Mouse (Mus musculus) lung, postnatal 36 days (tissue): ENCODE results near the gene Folr2.

Experiments
- DNase-seq: peaks from one replicate; pipeline ENCODE4 v3.0.0; 2022; ENCODE audit warnings: mixed read lengths

Gene Folr2

GRCm38 (mm10) chr7:101857094-101857493, at the start of gene Folr2:
Folr2 (minus strand) TSS chr7:101857194.
- no peak for DNase-seq

GRCm38 (mm10) chr7:101906696-101907095, 49.7 kb upstream of the Folr2 start:
- DNase-seq = peak; percentile 17

- no peak for DNase-seq
These were observed 49.3 kb upstream of the Folr2 start, which contains the start of gene Tomt for GRCm38 (mm10) chr7:101906287-101906681. Tomt (minus strand) TSS chr7:101906359.

GRCm38 (mm10) chr7:101905561-101906286, 48.7 kb upstream of the Folr2 start, which contains the start of gene Lamtor1:
Lamtor1 (plus strand) TSS chr7:101905904.
- DNase-seq = peak; percentile 100

GRCm38 (mm10) chr7:101902846-101903245, 45.9 kb upstream of the Folr2 start:
- DNase-seq = no peak

GRCm38 (mm10) chr7:101901969-101902368, 45.0 kb upstream of the Folr2 start:
- no peak for DNase-seq

- no peak for DNase-seq
These were observed 43.5 kb upstream of the Folr2 start for GRCm38 (mm10) chr7:101900331-101901097.

- DNase-seq = peak; percentile 99
These were observed 39.4 kb upstream of the Folr2 start for GRCm38 (mm10) chr7:101896104-101897066.

GRCm38 (mm10) chr7:101895695-101896094, 38.7 kb upstream of the Folr2 start:
- no peak for DNase-seq

- no peak for DNase-seq
These were observed 31.5 kb upstream of the Folr2 start for GRCm38 (mm10) chr7:101888460-101888859.

GRCm38 (mm10) chr7:101886274-101886673, 29.3 kb upstream of the Folr2 start:
- no peak for DNase-seq

- no peak for DNase-seq
These were observed 27.2 kb upstream of the Folr2 start for GRCm38 (mm10) chr7:101884160-101884559.

- no peak for DNase-seq
These were observed 25.6 kb upstream of the Folr2 start for GRCm38 (mm10) chr7:101882413-101883154.

- no peak for DNase-seq
These were observed 23.9 kb upstream of the Folr2 start for GRCm38 (mm10) chr7:101880855-101881254.

- DNase-seq = no peak
These were observed 19.0 kb upstream of the Folr2 start for GRCm38 (mm10) chr7:101875978-101876377.

- DNase-seq = no peak
These were observed 14.3 kb upstream of the Folr2 start for GRCm38 (mm10) chr7:101871296-101871695.

GRCm38 (mm10) chr7:101870629-101871028, 13.6 kb upstream of the Folr2 start, which contains the start of gene Folr1:
Folr1 (minus strand) TSS chr7:101870788.
- no peak for DNase-seq

GRCm38 (mm10) chr7:101869163-101869500, 12.1 kb upstream of the Folr2 start:
- DNase-seq = no peak

GRCm38 (mm10) chr7:101868241-101869162, 11.5 kb upstream of the Folr2 start:
- DNase-seq = no peak

GRCm38 (mm10) chr7:101867482-101867881, 10.5 kb upstream of the Folr2 start:
- no peak for DNase-seq
